Mouse (Mus musculus): Measurements from ENCODE around the gene Slc5a10. TPM values are rescaled to one million over a fixed set of nuclear protein-coding genes. Genes with fewer than 3 reads are reported as not detected.

The Slc5a10 gene
- polyA plus RNA-seq (2012) = not detected in 2 replicates

GRCm38 (mm10) chr11:61720636-61721035 lies at the start of gene Slc5a10:
Gene Slc5a10, minus strand, starts transcription at chr11:61720826.

GRCm38 (mm10) chr11:61761584-61762407 lies 41.2 kb upstream of the Slc5a10 start, which contains the start of gene Prpsap2:
Gene Prpsap2, minus strand, starts transcription at chr11:61762088.

GRCm38 (mm10) chr11:61683907-61684731 lies 36.5 kb downstream of the Slc5a10 start, which contains the start of gene Fam83g:
Gene Fam83g, plus strand, starts transcription at chr11:61684091.

DNA sequence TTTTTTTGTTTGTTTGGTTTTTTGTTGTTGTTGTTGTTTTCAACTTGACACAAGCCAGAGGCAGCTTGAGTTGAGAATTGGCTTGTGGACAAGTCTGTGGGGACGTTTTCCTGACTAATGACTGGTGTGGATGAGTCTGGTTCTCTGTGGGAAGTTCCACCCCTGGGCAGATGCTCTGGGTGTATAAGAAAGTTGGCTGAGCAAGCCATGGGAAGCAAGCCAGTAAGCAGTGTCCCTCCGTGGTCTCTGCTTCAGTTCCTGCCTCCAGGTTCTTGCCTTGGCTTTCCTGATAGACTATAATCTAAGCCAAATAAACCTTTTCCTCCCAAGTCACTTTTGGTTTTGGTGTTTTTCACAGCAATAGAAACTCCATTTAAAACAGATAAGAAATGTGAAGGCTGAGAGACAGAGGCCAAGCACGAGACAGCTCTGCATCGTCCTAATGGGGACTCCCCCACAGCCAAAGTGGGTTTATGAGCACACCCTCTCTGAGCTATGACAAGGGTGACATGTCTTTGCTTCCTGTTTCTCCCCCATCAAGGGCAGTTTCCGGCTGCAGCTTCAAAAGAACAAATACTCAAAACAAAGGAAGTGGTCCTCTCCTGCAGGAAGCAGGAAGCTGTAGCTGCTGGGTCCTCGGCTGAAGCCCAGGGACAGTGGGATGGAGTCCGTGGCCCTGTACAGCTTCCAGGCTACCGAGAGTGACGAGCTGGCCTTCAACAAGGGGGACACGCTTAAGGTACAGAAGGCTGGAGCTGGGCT lies 67.8 kb downstream of the Slc5a10 start, which contains the start of gene Grap:
Grap (plus strand) TSS at position 580 of the 762 bp plus-strand sequence.

Other genes starting within 250 kb of the Slc5a10 start
- gene Mfap4, start 235.4 kb downstream of the Slc5a10 start, polyA plus RNA-seq (2012) = not detected in 2 replicates
- gene Mapk7, start 226.4 kb downstream of the Slc5a10 start, polyA plus RNA-seq (2012) = 33.6 and 37.7 TPM in 2 replicates
- gene B9d1, start 215.7 kb downstream of the Slc5a10 start, polyA plus RNA-seq (2012) = 1.7 and 1.8 TPM in 2 replicates
- gene Epn2, start 141.1 kb downstream of the Slc5a10 start, polyA plus RNA-seq (2012) = 0.11 and 0.22 TPM in 2 replicates
- 3.1 and 3.3 TPM in 2 replicates for gene Grap, start 67.6 kb downstream of the Slc5a10 start, polyA plus RNA-seq (2012)
- 0.25 and 0.46 TPM in 2 replicates for gene Fam83g, start 36.7 kb downstream of the Slc5a10 start, polyA plus RNA-seq (2012)
- gene Prpsap2, start 41.3 kb upstream of the Slc5a10 start, polyA plus RNA-seq (2012) = 18.9 and 20.7 TPM in 2 replicates
- 4.4 and 5.0 TPM in 2 replicates for gene Ulk2, start 134.2 kb upstream of the Slc5a10 start, polyA plus RNA-seq (2012)
- 28.7 and 34.9 TPM in 2 replicates for gene Akap10, start 209.4 kb upstream of the Slc5a10 start, polyA plus RNA-seq (2012)
- 3.2 and 3.9 TPM in 2 replicates for gene Specc1, start 235.9 kb upstream of the Slc5a10 start, polyA plus RNA-seq (2012)

All from megakaryocyte-erythroid progenitor cell, adult 5 weeks (primary cell).